Mouse (Mus musculus) stomach, postnatal 0 days (tissue): Measurements from ENCODE around the gene Glb1l3. TPM values are rescaled to one million over a fixed set of nuclear protein-coding genes. Genes with fewer than 3 reads are reported as not detected.
A peak's percentile ranks its signal among the peaks of the same experiment; 100 is the strongest.

Experiments used
- ATAC-seq: fragments of 200-750 bp; cut with Nextera tagmentation; 2 replicates; pipeline ENCODE4 v1.8.0; 2017; ENCODE audit not compliant: low FRiP score, low TSS enrichment
- DNase-seq: peaks from one replicate; pipeline ENCODE4 v3.0.0-alpha.2; 2016; ENCODE audit warnings: low spot score
- H3K27ac ChIP-seq: fragments of 300-500 bp; sonication (generic); replicated peaks from 2 replicates; pipeline ENCODE4 v1.5.1; 2014; ENCODE audit warnings: mild to moderate bottlenecking, control low read depth
- H3K27me3 ChIP-seq: fragments of 300-500 bp; sonication (generic); 2 replicates; pipeline ENCODE4 v1.6.1; 2014; ENCODE audit warnings: low read length; ENCODE audit not compliant: control insufficient read depth, insufficient read depth
- H3K36me3 ChIP-seq: fragments of 300-500 bp; sonication (generic); 2 replicates; pipeline ENCODE4 v1.6.1; 2014; ENCODE audit warnings: low read length, mixed read lengths; ENCODE audit not compliant: control insufficient read depth, insufficient read depth
- H3K4me1 ChIP-seq: fragments of 300-500 bp; sonication (generic); replicated peaks from 2 replicates; pipeline ENCODE4 v1.6.1; 2014; ENCODE audit warnings: antibody characterized with exemption; ENCODE audit not compliant: control insufficient read depth, insufficient read depth
- H3K4me2 ChIP-seq: fragments of 300-500 bp; sonication (generic); replicated peaks from 2 replicates; pipeline ENCODE4 v1.6.1; 2014; ENCODE audit warnings: low read depth, mild to moderate bottlenecking, control low read depth, moderate library complexity
- H3K4me3 ChIP-seq: fragments of 300-500 bp; sonication (generic); 2 replicates; pipeline ENCODE4 v1.5.1; 2014; ENCODE audit warnings: low read depth, low read length, control low read depth
- H3K9ac ChIP-seq: fragments of 300-500 bp; sonication (generic); 2 replicates; pipeline ENCODE4 v1.6.1; 2014; ENCODE audit warnings: mild to moderate bottlenecking, low read length, control low read depth, mixed read lengths
- H3K9me3 ChIP-seq: fragments of 300-500 bp; sonication (generic); 2 replicates; pipeline ENCODE4 v1.6.1; 2016; ENCODE audit warnings: low read length; ENCODE audit not compliant: control insufficient read depth
- CTCF ChIP-seq: IDR thresholded peaks from 2 replicates; pipeline ENCODE4 v1.5.1; 2016; ENCODE audit warnings: antibody characterized with exemption, low read depth, mild to moderate bottlenecking, moderate library complexity
- EP300 ChIP-seq: optimal IDR thresholded peaks from 2 replicates; pipeline ENCODE3; 2016; ENCODE audit warnings: antibody characterized with exemption
- WGBS: fragments of 180-500 bp; shearing (Covaris S2); extraction: QIAGEN DNeasy Blood & Tissue Kit; methylation state at CpG from one replicate; pipeline ENCODE4 v1.1.7; 2014; 5-methylcytosine and 5-hydroxymethylcytosine counted together
- polyA plus RNA-seq: library from polyadenylated mRNA; unstranded; fragments of >200 nt; fragmentation: Nextera tagmentation; extraction: Ambion mirVana; gene quantifications from 2 replicates; pipeline ENCODE4 v1.2.1, GENCODE M21; 2015

Glb1l3 gene
- polyA plus RNA-seq, 1 experiment from 2014 or later: 0.17 TPM

DNA sequence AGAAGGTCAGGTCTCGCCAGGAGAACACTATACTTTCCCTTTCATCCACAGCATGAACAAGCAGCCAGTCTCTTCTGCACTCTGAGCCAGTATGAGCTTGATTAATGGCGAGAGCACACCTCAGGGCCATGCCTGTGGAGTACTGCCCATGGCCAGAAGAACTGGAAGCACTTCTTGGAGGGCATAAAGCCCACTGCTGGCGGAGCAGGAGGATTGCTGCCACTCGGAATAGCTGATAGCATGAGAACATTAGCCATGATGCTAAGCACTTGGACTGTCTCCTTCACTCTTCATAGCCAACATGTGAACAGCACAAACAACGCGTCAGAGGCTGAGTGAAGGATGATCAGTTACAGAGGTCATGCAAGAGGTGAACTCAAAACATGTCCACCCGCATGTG, 82.3 kb downstream of the Glb1l3 start:
- Histone ChIP-seq H3K27ac (no peak overlapping the region), H3K9ac (no peak overlapping the region), H3K4me1 (no peaks in the 10 kb centered on the region), H3K4me3 (no peak overlapping the region), H3K4me2 (no peak overlapping the region), H3K27me3 (no peaks in the 10 kb centered on the region), H3K36me3 (no peaks in the 10 kb centered on the region), H3K9me3 (no peaks in the 10 kb centered on the region)
- ATAC-seq (no peak), DNase-seq (no peak)
- TF ChIP-seq CTCF (no peak), EP300 (no peak)
- WGBS: 78% methylated on average over 7 of the region's 7 CpGs

DNA sequence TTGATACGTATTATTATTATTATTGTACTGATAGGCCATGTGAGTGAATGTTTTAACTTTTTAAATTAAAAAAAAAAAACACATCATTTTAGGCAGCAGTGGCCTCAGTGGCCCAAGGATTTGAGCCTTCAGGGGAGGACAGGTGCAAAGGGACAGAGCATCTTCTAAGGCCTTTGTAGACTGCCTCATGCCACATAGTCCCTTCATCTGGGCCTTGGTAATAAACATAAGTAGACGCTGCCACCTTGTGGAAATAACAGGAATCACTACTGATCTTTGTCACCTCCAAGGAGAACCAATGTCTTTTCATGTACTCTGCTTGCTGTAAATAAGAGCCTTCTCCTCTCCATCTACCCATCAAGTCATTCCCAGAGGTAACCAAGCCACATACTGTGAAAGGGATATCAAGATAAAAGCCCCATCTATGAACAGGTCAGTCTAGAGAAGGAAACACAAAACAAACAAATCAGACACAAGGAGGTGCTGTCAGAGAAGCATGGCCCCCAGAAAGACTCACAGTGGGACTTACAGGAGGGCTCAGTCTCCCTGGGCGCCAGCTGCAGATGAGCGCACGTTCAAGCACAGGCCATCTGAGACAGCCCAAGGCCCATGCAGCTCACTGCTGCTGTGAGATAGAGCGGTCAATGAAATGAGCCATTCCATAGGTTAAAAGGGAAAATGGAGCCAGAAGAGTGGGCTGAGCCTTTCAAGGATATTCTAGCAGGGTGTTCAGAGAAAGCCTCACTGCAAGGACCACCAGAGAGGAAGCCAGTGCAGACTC, 84.4 kb downstream of the Glb1l3 start:
- H3K4me2 ChIP-seq: no peak overlapping the region
- H3K27ac ChIP-seq: no peak overlapping the region
- DNase-seq (peak; percentile 30), ATAC-seq (no peak)
- no peaks in the 10 kb centered on the region for H3K36me3 ChIP-seq
- H3K27me3 ChIP-seq: no peaks in the 10 kb centered on the region
- no peak overlapping the region for H3K4me3 ChIP-seq
- H3K9me3 ChIP-seq: no peaks in the 10 kb centered on the region
- no peaks in the 10 kb centered on the region for H3K4me1 ChIP-seq
- 69% methylated on average over 6 of the region's 6 CpGs for WGBS
- no peak for TF ChIP-seq EP300
- peak; percentile 86 for TF ChIP-seq CTCF
- H3K9ac ChIP-seq: no peak overlapping the region

DNA sequence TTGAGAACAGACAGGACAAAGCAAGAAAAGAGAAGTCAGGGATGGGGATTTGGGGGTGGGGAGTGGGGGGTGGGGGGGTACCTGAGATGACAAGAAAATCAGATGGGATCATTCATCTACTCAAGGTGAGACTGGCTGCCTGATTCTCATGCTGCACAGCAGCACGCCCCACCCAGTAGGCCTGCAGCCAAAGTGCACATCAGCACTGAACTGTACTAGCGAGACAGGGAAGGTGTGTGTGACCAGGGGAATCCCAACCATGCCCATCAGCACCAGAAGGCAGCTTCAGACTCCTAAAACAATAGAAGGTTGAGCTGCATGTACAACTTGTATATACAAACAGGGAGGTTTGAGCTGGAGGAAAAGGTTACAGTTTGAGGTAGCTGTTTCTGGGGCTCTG, 85.0 kb downstream of the Glb1l3 start:
- 85% methylated on average over 2 of the region's 2 CpGs for WGBS
- no peak for TF ChIP-seq EP300
- H3K4me3 ChIP-seq: no peak overlapping the region
- no peak overlapping the region for H3K27ac ChIP-seq
- ATAC-seq: no peak
- H3K4me1 ChIP-seq: no peaks in the 10 kb centered on the region
- no peaks in the 10 kb centered on the region for H3K9me3 ChIP-seq
- no peaks in the 10 kb centered on the region for H3K36me3 ChIP-seq
- H3K4me2 ChIP-seq: no peak overlapping the region
- no peaks in the 10 kb centered on the region for H3K27me3 ChIP-seq
- no peak for DNase-seq
- no peak overlapping the region for H3K9ac ChIP-seq

DNA sequence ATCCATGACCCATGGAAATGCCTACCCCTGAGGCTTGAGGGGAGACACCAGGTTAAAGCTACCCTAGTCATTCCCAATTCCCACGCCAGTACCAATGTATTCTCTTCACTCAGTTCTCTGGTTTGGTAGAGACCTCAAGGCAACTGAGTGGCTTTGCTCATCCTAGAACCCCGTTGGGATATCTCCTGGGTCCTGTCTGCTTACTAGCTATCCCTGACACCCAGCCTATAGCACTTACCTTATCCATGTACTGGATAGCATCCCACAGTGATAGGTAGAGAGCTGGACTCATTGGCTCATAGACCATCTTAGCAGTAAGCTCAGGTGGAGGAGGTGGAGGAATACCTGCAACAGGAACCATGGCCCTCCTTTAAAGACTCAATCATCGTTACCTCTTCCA, 92.5 kb downstream of the Glb1l3 start:
- Histone ChIP-seq H3K27ac (no peak overlapping the region), H3K4me2 (no peak overlapping the region), H3K4me3 (no peak overlapping the region), H3K4me1 (no peaks in the 10 kb centered on the region), H3K9me3 (no peaks in the 10 kb centered on the region), H3K36me3 (no peaks in the 10 kb centered on the region), H3K27me3 (no peaks in the 10 kb centered on the region), H3K9ac (no peak overlapping the region)
- 86% methylated on average over 3 of the region's 3 CpGs for WGBS
- no peak for DNase-seq
- TF ChIP-seq CTCF (no peak), EP300 (no peak)
- ATAC-seq: no peak

Other genes with a start within 250 kb of the Glb1l3 start
- gene B3gat1, start 127.2 kb downstream of the Glb1l3 start, polyA plus RNA-seq: 0.02 and 0.05 TPM in 2 replicates
- 10.2 and 10.3 TPM in 2 replicates for gene Glb1l2, start 54.4 kb downstream of the Glb1l3 start, polyA plus RNA-seq
- 3.8 and 3.9 TPM in 2 replicates for gene Gm1110, start 62.2 kb upstream of the Glb1l3 start, polyA plus RNA-seq
- gene Acad8, start 138.7 kb upstream of the Glb1l3 start, polyA plus RNA-seq: 37.8 and 42.9 TPM in 2 replicates
- gene Thyn1, start 138.8 kb upstream of the Glb1l3 start, polyA plus RNA-seq: 94.3 and 106 TPM in 2 replicates
- 18.0 and 19.6 TPM in 2 replicates for gene Vps26b, start 169.2 kb upstream of the Glb1l3 start, polyA plus RNA-seq
- gene Ncapd3, start 169.3 kb upstream of the Glb1l3 start, polyA plus RNA-seq: 6.8 and 7.5 TPM in 2 replicates